Mouse (Mus musculus) bone marrow macrophage, adult 2 months (primary cell): ENCODE data around the gene Cant1.

Experiments used
- CTCF ChIP-seq: IDR thresholded peaks from 2 replicates; pipeline ENCODE4 v1.5.1; 2012; ENCODE audit warnings: low read depth, mild to moderate bottlenecking, low read length, moderate library complexity
- POLR2A ChIP-seq: IDR thresholded peaks from 2 replicates; pipeline ENCODE4 v1.6.1; 2012; ENCODE audit warnings: mild to moderate bottlenecking, low read depth, low read length, borderline replicate concordance

- TF ChIP-seq CTCF (no peak), POLR2A (no peak)
Measured at GRCm38 (mm10) chr11:118452955-118453354, 34.1 kb upstream of the Cant1 start.
